Mouse (Mus musculus): ENCODE measurements around the gene Tagln3.

The Tagln3 gene

DNA sequence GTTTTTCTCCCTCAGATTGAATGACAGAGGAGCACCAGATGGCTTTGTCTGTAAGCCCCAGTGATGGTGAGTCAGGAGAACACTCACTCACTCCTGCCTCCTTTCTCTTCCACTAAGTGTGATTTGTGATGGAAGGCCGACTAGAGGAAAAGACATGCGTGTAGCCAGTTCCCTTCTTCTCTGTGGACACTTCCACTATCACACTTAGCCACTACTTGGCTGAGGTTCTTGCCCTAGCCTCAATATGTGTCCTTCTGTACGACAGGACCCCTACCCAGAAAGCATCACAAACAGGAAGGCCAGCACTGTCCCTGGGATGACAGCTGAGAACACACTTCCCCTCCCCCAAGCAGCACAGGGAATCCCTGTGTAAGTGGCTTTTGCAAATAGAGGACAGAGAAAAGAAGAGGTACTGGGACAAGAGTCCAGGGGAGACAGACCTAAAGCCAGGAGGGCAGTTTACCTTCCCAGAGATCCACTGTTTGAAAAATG lies 1.9 kb downstream of the Tagln3 start:
- DNase-seq (ENCODE audit: extremely low spot score, low read depth, low spot score): no peak

DNA sequence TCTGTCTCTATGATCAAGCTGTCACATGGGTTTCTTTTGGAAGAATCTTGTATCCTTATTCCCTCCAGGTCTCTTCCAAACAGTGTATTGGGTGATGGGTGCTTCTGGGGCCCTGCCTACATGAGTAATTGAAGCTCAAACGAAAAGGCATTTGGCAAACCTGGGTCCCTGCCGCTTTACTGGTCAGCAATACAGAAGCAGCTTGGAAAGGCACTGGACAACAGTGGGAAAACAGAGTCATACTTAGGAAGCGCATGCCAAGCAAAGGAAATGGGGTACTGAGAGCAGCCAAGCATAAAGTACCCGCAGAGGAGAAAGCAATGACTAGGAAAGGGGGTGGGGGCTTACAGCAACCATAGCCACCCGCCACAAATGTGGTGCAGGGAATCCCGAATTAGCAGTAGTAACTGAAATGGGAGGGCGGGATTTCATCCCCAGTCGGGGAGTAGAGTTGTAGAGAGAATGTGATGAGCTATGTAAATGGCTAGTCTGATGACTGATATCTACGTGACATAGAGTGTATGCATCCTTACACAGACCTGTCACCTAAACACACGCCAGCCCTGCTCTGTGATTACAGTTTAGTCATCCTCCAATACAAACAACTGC lies 4.3 kb downstream of the Tagln3 start:
- no peak for DNase-seq (ENCODE audit: extremely low spot score, low read depth, low spot score)

DNA sequence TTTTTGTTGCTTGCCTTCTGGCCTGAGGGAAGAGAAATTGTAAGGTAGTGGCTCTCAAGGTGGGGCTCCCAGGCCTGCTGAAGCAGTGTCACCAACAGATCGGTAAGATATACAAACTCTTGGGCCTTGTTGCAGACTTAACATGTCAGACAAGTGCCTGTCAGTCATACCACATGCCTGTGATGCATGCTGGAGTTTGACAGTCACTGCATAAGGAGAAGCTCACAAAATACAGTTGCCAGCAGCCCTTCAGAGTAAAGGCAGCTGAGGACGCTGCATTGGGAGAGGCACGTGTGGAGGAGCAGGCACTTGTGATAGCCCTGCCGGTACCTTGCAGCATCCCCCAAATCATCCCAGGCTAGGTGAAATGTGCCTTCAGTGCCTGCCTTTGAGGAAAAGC lies 6.1 kb downstream of the Tagln3 start:
- DNase-seq (ENCODE audit: extremely low spot score, low read depth, low spot score): no peak

DNA sequence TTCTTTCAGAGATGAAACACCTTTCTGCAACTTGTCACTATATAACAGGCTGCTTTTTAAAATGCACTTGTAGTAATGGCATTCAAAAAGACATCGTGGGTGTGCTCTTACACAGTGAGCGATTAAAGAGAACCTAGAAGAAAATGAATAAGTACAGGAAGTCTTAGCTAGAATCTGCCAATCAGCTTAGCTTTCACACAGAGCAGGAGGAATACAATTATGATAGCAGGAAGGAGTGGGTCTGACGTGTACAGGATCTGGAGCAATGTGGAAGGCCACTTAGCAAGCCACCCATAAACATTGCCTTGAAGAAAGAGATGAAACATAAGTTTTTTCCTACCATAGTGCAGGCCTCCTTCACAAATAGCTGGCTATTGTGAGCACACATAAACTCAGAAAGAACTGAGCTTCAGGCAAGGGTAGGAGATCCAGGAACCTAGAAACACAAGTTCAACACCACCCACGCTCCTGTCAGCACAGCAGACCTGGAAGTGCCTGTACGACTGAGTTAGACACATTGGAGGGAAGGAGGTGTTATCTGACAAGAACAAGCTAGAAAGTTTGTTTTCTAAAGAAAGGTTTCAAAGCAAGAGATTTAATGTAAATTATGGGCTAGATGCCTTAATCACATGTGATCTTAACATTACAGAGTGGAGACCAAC lies 9.8 kb downstream of the Tagln3 start:
- DNase-seq (ENCODE audit: extremely low spot score, low read depth, low spot score): no peak

DNA sequence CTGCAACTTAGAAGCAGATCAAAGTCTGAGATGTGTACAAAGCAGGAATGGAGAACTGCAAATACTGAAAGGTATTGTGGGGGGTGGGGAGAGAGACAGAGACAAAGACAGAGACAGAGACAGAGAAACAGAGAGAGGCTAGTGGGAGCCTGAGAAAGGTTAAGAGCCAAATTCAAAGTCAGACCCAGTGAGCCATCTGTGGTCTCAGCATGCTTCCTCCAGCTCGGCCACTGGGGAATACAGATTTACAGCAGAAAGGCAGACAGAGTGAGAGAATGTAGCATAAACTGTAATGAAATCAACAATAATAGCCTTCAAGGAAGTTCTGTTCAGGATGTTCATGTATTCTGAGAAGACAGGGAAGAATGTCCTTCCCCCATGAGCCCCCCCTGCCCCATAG lies 10.5 kb downstream of the Tagln3 start:
- DNase-seq (ENCODE audit: extremely low spot score, low read depth, low spot score): no peak

DNA sequence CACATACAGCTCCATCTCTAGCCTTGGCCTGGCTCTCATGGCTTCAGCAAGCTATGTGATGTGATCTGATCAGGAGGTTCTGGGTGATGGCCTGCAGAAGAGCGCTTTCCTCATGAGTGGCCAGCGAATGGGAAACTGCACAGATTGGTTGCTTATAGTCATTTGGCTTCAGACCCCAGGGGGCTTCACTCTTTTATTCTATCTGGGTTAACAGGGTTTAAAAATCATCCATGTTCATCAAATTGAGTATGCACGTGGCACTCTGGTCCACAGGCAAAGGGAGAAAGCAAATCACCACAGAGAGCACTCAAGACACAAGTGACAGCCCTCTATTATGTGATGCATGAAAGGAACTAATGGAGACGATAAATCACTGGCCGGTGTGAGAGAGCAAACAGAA lies 11.1 kb downstream of the Tagln3 start:
- no peak for DNase-seq (ENCODE audit: extremely low spot score, low read depth, low spot score)

DNA sequence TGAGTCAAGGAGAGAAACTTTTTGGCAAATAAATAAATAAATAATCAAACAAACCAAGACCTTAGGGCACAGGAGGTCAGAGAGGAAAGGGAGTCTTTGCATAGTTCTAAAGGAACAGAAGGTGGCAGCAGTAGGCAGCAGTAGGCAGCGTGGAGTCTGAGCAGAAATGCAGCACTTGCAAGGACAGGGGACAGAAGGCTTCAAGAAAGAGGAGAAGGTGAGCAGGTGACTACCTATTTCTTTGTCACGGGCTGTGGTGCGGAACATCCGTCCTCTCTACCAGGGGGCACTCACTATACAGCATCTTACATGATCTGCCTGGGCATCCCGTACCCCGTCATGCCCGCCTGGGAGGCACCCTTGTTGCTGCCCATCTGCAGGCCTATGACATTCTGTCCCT lies 13.1 kb downstream of the Tagln3 start:
- DNase-seq (ENCODE audit: extremely low spot score, low read depth, low spot score): no peak

DNA sequence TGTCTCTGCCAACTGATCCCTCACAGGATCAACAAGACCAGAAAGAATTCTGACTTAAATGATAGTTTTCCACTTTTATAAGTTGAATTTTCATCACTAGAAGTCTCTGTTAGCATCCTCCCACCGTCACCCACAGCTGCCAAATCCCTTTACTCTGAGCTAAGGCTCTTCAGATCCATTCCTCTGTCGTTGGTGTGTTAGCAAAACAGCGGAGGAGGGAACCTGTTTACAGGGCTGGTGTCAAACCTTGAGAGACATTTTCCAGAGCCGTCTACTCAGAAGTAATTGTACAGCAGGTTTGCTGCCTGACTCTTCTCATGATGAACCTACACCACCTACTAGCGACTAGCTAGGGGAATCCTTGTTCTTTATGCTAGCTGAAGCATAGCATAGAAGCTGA lies 25.1 kb downstream of the Tagln3 start:
- DNase-seq (ENCODE audit: extremely low spot score, low read depth, low spot score): no peak

DNA sequence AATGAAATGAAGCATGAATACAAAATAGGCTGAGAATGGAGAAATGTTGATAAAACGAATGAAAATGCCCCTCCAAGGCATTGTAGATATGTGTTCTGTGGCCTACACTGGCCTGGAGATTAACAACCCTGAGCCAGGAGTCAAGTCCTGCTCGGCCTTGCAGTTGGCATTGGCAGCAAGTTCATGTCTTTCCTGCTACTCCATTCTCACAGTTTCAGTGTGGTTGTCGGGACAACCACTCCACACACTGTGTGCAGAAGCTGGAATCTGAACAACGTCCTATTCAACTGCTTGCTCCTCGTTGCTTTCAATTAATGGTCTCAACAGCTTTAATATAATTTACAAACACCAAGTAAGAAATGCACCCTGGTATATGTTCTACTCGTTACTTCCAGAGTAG lies 26.4 kb downstream of the Tagln3 start:
- DNase-seq (ENCODE audit: extremely low spot score, low read depth, low spot score): no peak

DNA sequence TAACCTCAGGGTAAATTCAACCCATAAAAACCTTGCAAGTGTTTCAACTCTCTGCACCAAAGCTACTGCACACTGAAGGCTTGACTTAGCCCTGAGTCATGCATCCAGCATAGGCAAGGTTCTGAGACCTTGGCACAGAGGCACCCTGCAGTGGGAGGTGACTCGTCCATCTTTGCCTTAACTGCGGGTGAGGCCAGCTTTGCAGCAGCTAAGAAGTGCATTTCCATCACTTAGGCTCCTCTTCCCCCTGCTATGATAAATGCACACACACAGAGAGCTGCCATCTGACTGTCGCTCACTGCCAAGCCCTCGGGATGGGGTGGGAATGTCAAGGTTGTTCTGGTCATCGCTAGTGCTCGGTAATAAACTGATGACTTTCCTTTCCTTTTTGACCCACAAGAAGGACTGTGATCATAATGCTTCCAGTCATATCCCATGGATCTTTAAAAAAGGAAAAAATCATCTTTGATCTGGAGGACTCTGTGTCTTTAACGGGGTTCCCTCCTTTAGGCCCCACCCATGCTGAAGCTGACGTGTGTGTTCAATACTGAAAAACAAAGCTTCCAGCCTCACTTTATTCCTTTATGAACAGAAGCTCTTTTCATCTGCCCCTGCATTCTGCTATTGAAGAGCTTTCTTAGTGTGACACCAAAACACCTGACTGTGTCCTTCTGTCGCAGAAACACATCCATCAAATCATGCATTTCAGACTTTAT lies 28.8 kb downstream of the Tagln3 start:
- DNase-seq (ENCODE audit: extremely low spot score, low read depth, low spot score): no peak

DNA sequence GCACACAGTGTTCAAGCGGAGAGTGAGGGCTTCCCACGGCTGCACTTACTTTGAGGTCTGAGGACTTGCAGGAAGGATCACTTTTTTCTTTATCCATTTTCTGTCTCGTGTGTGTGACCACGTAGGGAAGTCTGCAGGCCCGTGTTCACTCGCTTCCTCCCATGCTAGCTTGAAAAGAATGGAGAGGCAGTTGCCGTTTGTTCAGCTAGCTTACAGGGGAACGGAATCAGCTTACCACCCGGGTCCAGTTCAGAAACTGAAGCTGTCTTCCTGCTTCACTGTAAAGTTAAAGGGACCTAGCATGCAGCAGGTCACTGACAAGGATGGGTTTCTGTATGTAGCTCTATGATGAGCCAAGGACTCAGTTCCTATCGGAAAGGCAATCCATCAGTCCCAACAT lies 30.9 kb downstream of the Tagln3 start, which contains the start of gene Tmprss7:
Gene Tmprss7 (minus strand): TSS at position 101 of the 400 bp plus-strand sequence.
- no peak for DNase-seq (ENCODE audit: extremely low spot score, low read depth, low spot score)

DNA sequence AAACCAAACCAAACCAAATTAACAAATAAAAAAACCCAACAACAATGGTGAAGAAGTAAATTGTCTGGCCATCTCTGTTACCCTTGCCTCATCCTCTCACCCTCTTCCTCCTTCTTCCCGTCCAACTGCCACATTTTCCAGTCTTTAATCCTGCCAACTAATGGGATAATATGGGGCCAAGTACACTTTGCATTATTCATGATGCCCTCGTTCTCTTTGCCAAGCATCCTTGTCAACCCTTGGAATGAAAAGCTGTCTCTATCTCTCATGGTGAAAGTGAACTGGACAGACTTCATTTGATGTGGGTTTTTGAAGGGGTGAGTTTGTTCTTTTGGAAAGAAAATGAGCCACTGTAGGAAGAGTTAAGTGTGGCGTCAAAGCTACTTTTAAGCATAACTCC lies 31.6 kb downstream of the Tagln3 start:
- no peak for DNase-seq (ENCODE audit: extremely low spot score, low read depth, low spot score)

DNA sequence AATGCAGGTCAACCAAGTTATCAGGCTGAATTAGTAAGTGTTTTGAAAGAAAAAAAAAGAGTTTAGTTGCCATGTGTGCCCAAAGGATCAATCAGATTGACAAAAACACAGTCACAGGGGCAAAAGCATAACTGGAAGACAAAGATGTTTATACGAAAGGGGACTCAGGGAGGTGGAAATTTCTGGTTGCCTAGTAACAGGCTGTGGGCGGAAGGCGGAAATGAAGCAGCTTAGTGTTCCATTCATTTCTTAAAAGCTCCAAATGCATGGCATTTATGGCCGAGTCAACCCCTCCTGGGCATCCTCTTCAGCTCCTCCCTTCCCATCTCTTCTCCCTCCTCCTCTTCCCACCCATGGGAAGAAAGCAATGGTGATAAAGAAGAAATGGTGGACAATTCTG lies 34.2 kb downstream of the Tagln3 start:
- DNase-seq (ENCODE audit: extremely low spot score, low read depth, low spot score): no peak

DNA sequence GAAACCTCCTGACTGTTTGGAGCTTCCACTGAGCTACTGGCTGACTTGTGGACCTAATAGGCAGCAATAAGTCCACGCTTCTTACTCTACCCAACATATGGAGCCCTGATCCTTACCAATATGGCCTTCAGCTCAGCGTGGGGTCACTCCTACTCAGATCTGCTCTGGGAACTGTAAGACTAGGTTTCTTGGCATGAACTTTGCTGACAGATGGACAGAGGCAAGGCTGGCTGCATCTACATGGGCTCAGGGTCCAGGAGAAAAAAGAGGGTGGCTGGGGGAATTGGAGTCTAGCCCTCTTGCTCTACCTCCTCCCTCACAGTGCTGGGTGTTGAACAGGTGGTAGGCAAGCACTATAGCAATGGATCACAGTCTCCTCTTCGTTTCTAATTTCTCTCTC lies 37.6 kb downstream of the Tagln3 start:
- DNase-seq (ENCODE audit: extremely low spot score, low read depth, low spot score): no peak

DNA sequence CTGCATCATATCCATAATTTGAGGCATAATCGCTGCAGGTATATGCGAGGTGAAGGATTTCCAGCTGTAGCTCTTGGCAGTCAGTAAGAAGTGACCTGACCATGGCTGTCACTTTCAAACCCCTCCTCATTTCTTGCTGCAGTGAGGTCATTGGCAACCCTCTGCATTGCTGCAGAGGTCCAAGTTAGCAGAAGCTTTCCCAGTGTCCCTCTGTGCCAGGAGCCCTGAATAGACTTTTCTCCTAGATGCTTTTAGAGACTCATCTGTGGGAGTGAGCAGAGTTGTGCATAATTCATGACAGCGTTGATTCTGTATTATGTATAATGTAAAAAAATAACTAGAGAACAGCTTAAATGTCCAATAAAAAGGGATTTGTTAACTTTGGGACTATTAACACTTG lies 39.1 kb downstream of the Tagln3 start:
- no peak for DNase-seq (ENCODE audit: extremely low spot score, low read depth, low spot score)

DNA sequence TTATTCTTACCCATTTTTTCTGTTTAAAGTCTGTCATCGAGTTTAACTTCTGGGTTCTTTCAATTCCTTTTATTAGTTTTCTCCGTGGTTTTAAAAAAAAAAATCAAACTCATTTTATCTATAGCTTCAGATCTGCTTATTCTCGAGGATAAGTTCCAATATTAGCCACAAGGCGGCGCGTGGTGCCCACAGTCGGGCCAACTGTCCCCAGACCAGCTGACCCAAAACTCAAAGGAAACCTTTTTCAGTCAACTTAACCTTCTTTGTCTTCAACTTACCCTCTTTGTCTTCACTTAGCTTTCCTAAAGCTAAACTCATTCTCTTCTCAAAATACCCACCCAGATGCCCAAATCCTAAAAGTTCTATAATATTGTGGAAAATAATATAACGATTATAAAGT lies 39.6 kb downstream of the Tagln3 start:
- DNase-seq (ENCODE audit: extremely low spot score, low read depth, low spot score): peak; percentile 22

DNA sequence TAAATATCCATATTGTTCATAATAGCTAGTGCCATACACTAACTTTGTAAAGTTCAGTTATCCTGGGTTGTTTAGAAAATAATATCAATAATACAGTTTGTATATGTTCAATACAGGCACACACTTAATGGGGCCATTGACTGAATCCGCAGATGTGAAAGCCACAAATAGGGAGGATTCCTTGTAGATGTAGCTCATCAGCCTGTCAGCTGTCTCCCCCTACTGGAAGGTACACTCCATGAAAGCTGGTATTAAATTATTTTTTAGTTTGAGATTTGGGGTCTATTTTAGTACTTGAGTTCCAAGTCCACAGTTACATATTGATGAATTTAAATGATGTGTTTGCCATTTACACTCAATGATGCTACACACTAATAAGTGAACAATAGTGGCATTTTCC lies 47.9 kb downstream of the Tagln3 start:
- DNase-seq (ENCODE audit: extremely low spot score, low read depth, low spot score): no peak

DNA sequence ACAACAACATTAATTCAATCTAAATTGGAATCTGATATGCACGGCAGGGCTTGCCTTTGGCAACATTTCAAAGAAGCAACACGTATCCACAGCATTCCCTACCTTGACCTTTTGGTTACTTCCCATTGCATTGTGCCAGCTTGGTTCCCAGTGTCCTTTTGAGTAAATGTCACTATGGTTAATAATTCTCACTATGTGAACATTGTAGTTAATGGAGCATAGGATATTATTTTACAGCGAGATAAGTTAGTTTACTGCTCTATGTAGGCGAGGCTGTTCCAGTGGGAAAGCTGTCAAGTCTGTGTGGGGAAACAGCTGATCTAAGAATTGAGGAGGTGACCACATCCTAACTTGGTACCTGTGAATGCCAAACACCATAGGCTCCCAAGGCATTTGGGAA lies 54.4 kb downstream of the Tagln3 start:
- DNase-seq (ENCODE audit: extremely low spot score, low read depth, low spot score): no peak

DNA sequence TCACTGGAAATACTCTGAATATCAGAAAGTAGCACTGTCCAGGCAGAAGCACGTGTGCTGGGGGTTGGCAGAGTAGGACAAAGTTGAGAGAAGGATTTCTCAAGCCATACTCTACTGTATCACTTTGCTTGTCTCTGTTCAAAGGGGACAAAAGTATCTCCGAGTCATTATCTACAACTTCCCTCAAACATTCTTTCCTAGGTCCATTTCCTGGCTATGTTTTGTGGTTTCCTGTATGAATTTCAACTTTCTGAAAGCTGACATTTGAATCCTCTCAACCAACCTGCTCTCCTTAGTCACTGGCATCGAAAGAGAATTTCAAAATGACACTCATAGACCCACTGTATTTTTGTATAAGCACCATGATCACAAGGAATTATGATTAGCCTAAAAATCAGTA lies 56.2 kb downstream of the Tagln3 start:
- no peak for DNase-seq (ENCODE audit: extremely low spot score, low read depth, low spot score)

DNA sequence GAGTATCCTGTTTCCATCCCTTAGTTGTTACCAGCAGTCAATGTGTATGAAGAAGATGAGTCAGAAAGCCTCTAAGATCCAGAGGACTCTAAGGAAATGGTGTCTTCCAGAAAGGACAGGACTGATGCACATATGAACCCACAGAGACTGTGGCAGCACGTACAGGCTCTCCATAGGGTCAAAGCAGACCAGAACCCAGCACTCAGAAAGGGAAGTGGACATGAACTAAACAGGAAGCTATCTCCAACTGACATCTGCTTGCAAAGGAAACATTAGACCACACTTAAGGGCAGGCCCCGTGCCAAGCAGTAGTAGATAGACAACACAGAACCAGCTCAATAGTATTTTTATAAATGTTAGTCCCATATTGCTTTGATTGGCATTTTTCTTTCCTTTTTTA lies 58.3 kb downstream of the Tagln3 start:
- no peak for DNase-seq (ENCODE audit: extremely low spot score, low read depth, low spot score)

DNA sequence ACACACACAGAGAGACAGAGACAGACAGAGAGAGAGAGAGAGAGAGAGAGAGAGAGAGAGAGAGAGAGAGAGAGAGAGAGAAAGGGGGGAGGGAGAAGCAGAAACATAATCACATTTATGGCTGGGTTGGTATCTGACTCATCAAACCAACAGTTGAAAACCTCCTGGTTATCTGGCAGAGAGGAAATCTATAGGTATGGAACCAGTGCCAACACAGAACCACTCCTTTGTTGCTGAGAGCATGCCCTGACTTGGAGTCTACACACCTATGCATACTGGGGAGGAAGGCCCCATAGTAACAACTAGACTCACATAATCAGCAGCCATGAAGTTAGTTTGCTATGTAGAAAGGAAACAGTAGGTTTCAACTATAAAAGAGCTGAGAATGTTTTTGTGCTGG lies 62.0 kb downstream of the Tagln3 start:
- no peak for DNase-seq (ENCODE audit: extremely low spot score, low read depth, low spot score)

All from hindlimb bud, embryonic 11.5 days (tissue).